Mouse (Mus musculus) cerebellum, postnatal 36 days (tissue): Measurements from ENCODE around the gene Ak7.
A peak's percentile ranks its signal among the peaks of the same experiment; 100 is the strongest.

ENCODE experiments used
- DNase-seq, 2 experiments: peaks; one replicate each; pipeline ENCODE4 v3.0.0; 2021 to 2022; ENCODE audit warnings: mixed read lengths in 2 of 2

The Ak7 gene

GRCm38 (mm10) chr12:105730851-105731460 is 25.2 kb downstream of the Ak7 start:
- no peak for DNase-seq

DNA sequence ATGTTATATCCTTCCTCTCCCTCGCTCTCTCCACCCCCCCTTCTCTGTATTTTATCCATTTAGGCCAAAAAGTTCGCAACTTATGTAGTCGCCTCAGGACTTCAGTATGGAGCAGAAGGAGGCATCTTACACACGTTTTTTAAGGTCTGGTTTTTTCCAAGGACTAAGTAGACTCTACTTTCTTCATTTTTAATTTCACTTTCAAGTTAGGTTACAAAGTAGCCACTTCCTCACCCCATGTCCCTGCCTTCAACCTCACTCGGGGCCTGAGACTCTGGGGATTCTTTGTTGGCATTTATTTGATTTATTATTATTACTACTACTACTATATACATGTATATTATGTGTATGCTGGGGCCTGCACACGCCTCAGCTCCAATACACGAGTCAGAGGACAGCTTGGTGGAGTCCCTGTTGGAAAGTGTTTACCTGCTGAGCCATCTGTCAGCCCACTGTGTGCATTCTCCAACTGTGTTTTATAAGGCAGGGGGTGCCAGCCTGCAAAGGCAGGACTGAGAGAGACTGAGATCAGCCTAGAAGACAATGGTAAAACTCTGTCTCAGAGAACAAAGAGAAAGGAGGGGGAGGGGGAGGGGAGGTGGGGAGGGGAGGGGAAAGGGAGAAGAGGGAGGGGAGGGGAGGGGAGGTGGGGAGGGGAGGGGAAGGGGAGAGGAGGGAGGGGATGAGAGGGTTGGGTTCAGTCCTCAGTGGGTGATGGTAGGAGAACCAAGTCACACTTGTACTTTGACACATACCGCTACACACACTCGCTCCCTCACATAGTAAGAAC is 27.8 kb downstream of the Ak7 start:
- DNase-seq = no peak

- no peak for DNase-seq
These were observed 29.6 kb downstream of the Ak7 start for GRCm38 (mm10) chr12:105735226-105735888.

- DNase-seq = no peak
These were observed 30.1 kb downstream of the Ak7 start for GRCm38 (mm10) chr12:105735889-105736251.

DNA sequence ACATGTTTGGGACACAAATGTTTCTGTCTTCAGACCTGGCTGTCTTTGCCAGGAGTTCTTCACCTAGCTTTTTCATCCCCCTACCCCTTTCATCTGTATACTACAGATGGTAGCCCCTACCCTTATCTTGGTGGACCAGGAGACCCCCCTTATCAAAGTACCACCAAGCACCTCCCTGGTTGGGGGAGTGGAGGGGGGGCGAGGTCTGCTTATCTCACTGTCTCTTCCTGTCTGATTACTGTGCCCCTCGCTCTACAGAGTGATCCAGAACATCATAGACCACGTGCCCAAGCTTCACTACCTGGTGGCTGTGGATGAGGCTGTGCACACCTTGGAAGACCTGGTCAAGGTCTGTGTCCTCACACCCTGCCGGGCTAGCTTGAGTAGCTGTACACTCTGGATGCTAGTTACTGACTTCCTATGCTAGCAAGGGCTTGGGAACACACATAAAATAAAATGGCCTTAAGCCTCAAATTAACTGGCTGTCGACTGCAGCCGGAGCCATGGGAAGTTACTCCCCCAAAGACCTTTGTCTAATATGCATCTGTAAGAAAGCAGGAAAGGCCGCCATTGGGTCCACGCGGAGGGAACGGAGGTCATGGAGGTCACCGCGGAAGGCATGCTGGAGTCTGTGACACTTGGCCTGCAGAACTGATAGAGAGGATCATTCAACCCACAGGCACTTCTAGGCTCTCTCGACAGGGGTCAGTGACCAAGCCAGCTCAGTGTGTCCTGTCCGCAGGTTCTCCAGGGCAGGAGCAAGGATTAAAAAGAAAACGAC is 32.7 kb downstream of the Ak7 start:
- DNase-seq = no peak

- DNase-seq = no peak
These were observed 33.9 kb downstream of the Ak7 start for GRCm38 (mm10) chr12:105739656-105740055.

DNA sequence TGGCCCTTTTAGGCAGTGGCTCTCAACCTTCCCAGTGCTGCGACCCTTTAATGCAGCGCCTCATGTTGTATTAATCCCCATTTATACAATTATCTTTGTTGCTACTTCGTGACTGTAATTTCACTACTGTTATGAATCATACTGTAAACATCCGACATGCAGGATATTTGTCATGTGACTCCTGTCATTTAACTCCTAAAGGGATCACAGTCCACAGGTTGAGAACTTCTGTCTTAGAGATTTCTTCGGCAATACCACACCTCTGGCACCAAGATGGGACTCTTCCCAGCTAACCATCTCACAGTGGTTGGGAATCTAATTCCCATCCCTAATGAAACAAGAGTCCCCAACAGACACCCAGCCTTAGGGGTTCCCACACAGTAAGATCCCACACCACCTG is 42.3 kb downstream of the Ak7 start:
- no peak for DNase-seq

DNA sequence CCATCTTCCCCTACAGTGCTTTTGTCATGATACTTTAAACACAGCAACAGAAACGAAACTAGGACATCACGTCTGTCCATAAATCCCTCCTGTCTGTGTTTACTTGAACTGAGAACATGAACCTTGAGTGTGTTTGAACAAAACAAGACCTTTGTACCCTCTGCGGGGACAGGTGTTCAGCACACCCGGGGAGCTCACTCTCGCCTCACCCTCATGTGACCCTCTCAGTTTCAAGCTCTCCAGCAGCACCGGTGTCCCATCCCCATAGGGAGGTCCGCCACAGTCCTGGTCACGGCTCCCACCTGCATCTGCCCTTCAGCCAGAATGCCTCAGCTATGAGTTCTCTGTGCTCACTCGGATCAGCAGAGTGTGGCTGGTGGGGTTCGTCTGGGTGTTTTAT is 48.0 kb downstream of the Ak7 start:
- no peak for DNase-seq

GRCm38 (mm10) chr12:105757816-105758497 is 52.2 kb downstream of the Ak7 start:
- DNase-seq = no peak

- no peak for DNase-seq
These were observed 53.1 kb downstream of the Ak7 start for GRCm38 (mm10) chr12:105758911-105759310.

DNA sequence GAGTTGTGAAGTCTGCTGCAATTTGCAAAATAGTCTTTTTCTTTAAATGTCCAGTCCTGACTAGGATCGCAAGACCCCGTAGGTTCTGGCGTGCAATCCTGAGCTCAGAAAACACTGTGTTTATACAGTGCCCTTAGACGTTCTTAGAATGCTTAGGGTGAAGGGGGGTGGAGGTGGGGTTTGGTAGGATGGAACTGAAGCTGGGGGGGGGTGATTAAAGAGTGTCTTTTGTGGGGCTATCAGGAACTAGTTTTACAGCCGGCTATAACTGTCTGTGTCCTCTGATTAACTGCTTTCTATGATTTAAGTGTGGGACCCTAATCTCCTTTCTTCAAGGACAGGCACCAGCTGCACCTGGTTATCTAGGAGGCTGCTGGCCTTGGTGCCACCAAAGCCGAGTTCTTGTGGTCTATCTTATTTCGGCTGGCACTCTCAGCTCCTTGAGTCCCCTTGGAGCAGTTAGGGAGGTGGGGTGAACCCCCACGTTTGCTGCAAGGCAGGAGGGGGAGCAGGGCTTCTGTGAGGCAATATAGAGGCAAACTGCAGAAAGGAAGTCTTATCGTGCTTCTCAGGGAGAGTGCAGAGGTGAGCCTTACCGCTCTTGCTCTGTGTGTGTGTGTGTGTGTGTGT is 54.2 kb downstream of the Ak7 start:
- no peak for DNase-seq

DNA sequence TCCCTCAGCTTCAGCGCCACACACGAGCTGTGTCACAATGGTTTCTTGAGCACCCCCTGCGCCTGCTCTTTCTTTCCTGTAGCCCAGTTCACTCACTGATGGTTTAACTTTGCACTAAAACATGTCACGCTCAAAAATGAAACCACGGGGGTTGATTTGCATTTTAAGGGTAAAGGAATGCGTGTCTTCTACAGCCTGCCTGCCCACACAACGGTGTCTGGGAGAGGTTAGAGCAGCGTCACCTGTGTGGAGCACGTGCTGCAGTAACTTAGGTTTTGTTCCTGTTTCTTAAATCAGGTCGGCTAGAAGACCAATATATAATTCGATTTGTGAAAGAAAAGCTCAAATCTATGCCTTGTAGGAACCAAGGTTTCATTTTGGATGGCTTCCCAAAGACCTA is 55.4 kb downstream of the Ak7 start:
- no peak for DNase-seq

GRCm38 (mm10) chr12:105761629-105762028 is 55.9 kb downstream of the Ak7 start:
- no peak for DNase-seq

DNA sequence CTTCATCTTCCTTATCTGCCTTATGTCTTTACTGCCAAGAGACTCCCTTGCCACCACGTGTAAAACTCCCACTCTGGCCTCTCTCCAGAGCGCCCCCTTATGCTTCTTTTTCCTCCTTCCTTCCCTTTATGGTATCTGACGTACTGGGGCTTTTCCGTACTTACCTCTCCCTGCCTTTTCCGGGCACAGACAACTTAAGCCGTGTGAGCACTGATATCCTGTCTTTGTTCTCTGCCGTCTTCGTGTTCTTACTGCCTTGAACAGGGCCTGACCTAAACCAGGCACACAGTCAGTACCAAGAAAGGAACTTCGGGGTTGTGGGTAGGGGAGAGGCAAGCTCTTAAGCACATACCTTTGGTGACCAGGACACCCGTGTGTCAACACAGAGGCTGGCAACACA is 63.9 kb downstream of the Ak7 start:
- no peak for DNase-seq

DNA sequence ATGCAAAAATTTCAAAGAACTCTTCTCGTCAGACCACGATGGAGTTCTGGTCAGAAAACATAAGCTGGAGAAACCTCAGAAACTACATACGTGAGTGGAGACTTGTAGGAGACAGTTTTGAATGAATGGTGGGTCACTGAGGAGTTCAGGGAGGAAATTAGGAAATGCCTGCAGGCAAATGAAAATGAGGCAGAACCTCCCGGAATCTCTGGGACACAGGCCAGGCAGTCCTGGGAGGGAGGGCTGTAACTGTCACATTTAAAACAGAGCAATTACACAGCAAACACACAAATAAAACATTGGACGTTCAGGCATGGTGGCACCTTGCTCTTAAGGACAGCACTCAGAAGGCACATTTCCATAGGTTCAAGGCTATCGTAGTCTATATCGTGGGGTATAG is 69.1 kb downstream of the Ak7 start:
- no peak for DNase-seq

GRCm38 (mm10) chr12:105777651-105778050 is 71.9 kb downstream of the Ak7 start:
- DNase-seq = no peak

- DNase-seq = peak; percentile 88 to 90
These were observed 78.6 kb downstream of the Ak7 start, which contains the start of gene Papola for GRCm38 (mm10) chr12:105784196-105784999. TSS of gene Papola (plus strand) at chr12:105784694.

DNA sequence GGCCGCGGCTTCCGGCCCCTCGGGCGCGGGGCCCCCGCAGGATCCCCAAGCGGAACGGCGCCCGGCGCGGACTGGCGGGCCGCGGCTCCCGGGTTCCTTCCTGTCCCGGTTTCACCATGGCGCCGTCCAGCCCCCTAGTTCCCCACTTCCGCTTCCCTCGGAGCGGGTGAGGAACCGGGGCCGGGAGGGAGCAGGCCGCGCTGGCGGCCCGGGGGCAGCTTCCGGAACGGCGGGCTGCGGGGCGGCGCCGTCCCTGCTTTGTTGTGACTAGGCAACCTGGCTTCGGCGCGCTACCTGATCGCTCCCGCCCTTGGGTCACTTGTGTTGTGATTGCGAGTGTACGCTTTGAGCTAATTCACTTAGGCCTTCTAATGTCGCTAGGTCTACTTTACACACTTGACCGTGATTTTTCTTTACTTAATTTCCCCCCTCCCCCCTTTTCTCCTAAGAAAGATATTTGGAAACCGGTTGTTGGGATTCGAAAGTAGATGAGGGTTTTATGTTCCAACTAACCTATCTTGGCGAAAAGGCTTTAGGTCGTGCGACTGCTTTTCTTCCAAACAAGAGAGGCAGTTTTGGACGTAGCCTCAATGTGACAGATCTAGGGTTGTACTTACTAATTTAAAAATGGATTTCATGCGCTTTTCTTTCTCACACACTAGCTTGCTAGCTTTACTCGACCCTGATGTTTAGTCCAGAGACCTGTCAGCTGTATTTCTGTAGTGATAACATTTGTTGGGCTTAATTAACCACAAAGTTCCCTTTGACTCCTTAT is 79.4 kb downstream of the Ak7 start:
- DNase-seq = peak in 1 of 2 experiments; percentile 67

DNA sequence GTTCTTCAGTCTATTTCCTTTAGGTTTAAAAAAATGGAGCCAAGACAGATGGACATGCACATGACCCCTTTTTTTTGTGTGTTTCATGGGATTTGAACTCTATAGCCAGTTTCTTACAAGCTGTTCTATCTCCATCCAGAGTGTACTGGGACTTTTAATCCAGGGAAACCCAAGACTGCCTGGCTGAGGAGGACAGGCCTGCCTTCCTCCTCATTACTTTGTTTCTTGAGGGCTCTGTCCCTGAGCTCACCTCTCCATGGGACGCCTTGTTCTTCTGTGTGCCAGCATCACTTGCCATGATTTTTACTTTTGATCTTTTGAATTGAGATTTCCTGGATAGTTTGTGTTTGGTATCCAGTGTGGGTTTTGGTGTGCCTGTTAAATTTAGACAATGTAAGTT is 80.3 kb downstream of the Ak7 start:
- DNase-seq = no peak

DNA sequence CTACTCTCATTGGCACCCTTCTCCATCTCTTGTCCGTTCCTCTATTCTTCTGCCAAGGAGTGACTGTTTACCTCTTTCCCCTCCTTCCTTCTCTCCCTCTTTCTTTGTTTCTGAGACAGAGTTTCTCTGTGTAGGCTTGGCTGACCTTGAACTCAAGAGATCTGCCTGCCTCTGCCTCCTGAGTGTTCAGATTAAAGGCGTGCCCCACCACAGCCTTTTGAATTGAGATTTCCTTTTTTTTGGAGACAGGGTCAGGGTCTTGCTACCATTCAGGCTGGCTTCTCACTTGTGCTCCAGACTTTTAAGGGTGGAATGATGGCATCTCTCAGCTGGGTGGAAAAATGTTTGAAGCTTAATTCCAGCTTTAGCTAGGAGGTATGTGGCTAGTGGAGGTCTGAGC is 81.8 kb downstream of the Ak7 start:
- no peak for DNase-seq
